Mouse (Mus musculus) heart, adult 2 months (tissue): ENCODE data around the gene Spata20.

Source experiments
- CTCF ChIP-seq: fragments of 200-600 bp; IDR thresholded peaks from 2 replicates; pipeline ENCODE4 v1.8.1; 2022; ENCODE audit warnings: antibody characterized with exemption, mild to moderate bottlenecking, moderate library complexity
- EP300 ChIP-seq: fragments of 200-500 bp; IDR thresholded peaks from 2 replicates; pipeline ENCODE4 v1.6.1; 2011; ENCODE audit warnings: low read depth, low read length, control low read depth; ENCODE audit not compliant: insufficient read depth

DNA sequence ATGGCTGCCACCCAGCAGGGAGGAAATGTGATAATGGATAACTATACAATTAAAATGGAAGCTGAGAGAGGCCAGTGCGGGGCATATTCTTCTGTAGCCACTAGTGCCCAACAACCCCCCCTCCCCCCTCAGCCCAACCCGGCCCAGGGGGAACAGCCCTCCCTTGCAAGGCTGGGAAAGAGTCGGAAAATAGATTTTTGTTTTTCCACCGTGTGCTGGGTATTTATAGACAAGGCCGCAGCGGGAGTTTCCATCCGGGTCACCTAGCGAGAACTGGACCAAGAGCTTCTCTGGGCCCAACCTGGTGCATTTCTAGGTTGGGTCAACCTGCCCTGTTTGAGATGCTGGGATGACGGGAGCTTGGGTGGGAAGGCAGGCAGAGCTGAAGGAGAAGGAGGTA is 44.2 kb downstream of the Spata20 start:
- TF ChIP-seq CTCF (no peak), EP300 (no peak)
